Mouse (Mus musculus): ENCODE data around the gene Slc34a3.

Gene Slc34a3

DNA sequence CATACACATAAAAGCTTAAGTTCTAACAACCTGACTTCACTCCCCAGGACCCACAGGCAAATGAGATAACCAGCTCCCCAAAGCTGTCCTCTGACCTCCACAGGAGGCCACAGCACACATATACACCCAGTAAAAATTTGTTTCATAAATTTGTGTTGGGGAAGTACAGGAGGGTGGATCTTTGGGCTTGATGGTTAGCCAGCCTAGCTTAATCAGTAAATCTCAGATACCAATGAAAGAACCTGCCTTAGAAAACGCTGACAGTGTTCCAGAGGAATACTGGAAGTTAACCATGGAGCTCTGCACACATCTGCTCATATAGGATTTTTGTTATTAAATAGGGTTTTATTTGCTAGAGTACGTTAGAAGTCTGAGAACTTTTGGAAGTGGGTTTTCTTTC lies 16.5 kb downstream of the Slc34a3 start:
- TF ChIP-seq GATA4 (IDR thresholded peaks at IDR 0.05; ENCODE audit: insufficient replicate concordance, low read length) = no peak

DNA sequence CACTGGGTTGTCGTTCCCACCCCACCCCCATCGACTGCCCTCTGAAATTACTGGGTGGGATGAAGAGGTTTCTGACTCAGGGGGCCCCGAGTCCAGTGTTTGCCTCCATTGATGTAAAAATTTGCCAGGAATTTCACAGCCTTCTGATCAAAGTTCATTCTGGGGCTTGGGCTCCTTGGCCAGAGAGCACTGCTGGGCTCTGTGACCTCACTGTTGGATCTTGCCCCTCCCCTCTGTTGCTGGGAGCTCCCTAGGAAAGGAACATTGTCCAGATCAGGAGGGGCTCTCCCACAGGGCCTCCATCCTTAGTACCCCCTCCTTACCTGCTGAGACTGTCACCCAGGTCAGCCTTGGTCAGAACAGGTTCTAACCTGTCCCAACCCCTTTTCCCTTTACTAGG lies 19.7 kb downstream of the Slc34a3 start, which contains the start of gene Stpg3:
Stpg3 (minus strand) TSS at position 194 of the 400 bp plus-strand sequence.
- TF ChIP-seq GATA4 (IDR thresholded peaks at IDR 0.05; ENCODE audit: insufficient replicate concordance, low read length) = no peak

GRCm38 (mm10) chr2:25213266-25213865 lies 20.8 kb downstream of the Slc34a3 start:
- no peak for TF ChIP-seq GATA4 (IDR thresholded peaks at IDR 0.05; ENCODE audit: insufficient replicate concordance, low read length)

GRCm38 (mm10) chr2:25211121-25211670 lies 23.0 kb downstream of the Slc34a3 start, which contains the start of gene Nelfb:
Gene Nelfb (minus strand): TSS chr2:25211489.
- no peak; the same call in 1 of the 2 replicates for TF ChIP-seq GATA4 (IDR thresholded peaks at IDR 0.05; ENCODE audit: insufficient replicate concordance, low read length)

DNA sequence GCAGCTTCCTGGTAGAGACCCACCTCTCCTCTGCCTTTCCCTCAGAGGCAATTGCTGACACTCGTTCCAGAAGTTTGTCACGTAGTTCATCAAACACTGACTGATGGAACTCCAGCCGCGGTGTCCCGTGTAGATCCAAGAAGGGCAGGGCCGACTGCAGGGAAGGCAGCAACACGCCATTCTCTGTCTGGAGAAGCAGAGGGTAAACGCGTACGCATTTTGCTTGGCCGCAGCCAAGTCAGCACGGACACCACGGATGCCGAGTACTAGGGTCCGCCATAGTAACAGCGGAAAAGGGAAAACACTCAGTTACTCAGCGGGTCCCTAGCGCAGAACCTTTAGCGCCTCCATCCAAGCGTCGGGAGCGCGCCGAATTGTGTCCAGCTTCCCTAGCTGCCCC lies 23.5 kb downstream of the Slc34a3 start:
- no peak for TF ChIP-seq GATA4 (IDR thresholded peaks at IDR 0.05; ENCODE audit: insufficient replicate concordance, low read length)

- no peak for TF ChIP-seq GATA4 (IDR thresholded peaks at IDR 0.05; ENCODE audit: insufficient replicate concordance, low read length)
Observed at GRCm38 (mm10) chr2:25207593-25207992, 26.6 kb downstream of the Slc34a3 start.

- TF ChIP-seq GATA4 (IDR thresholded peaks at IDR 0.05; ENCODE audit: insufficient replicate concordance, low read length) = no peak
Observed at GRCm38 (mm10) chr2:25203631-25204214, 30.4 kb downstream of the Slc34a3 start.

DNA sequence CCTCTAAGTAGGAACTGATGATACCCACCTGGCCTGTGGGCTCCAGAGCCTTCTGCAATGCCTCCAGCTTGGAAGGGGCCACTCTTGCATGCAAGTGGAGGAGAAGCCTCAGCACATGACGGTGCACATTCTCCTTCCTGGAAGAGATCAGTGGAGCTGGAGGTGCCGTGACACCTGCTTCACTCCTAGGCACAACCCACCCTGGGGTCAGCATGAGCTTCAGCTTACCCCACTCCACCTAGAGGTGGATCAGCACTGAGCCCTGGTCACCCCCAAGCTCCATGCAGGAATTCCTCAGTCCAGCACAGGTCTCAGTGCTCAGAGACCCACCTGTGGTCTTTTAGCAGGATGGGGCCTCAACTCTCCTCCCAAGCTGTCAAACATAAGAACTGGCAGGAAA lies 33.5 kb downstream of the Slc34a3 start:
- no peak for TF ChIP-seq GATA4 (IDR thresholded peaks at IDR 0.05; ENCODE audit: insufficient replicate concordance, low read length)

DNA sequence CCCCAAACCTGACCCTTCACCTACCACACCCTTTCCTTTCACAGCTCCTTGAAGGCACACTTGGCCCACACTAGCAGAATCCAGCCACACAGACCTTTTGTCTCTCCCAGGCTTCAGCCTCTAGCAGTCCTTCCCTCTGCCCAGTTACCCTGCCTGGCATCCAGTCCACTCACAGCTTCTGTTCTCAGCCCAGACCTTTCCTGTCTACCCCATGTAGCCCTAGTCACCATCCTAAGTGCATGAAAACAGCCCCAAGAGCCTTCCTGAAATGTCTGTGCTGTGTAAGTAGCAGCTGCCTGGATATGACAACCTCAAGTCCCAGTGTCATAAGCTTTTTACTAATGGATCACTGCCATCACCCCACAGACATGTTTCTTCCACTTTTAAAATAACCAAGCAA lies 36.2 kb downstream of the Slc34a3 start:
- TF ChIP-seq GATA4 (IDR thresholded peaks at IDR 0.05; ENCODE audit: insufficient replicate concordance, low read length) = no peak

- no peak for TF ChIP-seq GATA4 (IDR thresholded peaks at IDR 0.05; ENCODE audit: insufficient replicate concordance, low read length)
Observed at GRCm38 (mm10) chr2:25197191-25197590, 37.0 kb downstream of the Slc34a3 start.

- no peak; the same call in 1 of the 2 replicates for TF ChIP-seq GATA4 (IDR thresholded peaks at IDR 0.05; ENCODE audit: insufficient replicate concordance, low read length)
Observed at GRCm38 (mm10) chr2:25196172-25196954, 37.8 kb downstream of the Slc34a3 start, which contains the start of gene Tor4a. Gene Tor4a (minus strand): TSS chr2:25196886.

DNA sequence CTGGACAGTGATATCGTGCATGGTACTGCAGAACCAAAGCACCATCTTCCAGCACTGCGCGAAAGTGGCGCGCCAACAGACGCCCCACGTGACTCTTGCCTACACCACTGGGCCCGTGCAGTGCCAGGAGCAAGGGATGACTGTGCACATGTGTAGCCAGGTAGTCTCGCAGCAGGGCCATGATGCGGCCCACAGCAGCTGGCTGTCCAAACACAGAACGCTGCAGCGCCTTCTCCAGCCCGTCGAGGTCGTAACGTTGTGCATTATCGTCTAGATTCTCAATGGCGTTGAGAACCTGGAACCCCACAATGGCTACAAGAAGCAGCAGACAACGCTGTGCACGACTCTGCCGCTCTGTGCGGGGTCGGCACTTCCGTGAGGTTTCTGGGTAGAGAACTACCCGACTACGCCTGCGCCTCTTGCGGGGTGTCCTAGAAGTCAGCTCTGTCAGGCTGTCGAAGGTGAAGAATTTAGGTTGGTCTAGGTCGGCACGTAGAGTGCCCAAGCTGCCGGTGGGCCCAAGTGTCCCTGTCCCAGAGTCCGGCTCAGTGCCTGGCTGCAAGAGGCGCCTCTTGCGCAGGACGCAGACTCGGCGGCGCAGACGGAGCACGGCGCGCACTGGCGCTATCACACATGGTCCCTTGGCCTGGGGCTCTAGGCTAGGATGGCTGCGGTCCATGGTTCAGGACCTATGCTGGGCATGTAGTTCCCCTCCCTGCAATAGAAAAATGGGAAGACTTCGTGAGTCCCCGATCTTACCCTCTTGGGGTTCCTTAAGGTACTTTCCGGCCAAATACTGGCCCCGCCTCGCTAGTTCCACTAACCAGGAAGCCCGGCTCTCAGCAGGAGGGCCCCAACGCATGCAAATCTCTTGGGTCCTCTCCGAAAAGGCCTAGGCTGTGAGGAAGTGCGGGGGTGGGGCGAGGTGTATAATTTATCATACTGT lies 38.7 kb downstream of the Slc34a3 start:
- 0 out of 2 replicates have a peak, but pooled peaks have one; percentile 17 for TF ChIP-seq GATA4 (IDR thresholded peaks at IDR 0.05; ENCODE audit: insufficient replicate concordance, low read length)

- no peak for TF ChIP-seq GATA4 (IDR thresholded peaks at IDR 0.05; ENCODE audit: insufficient replicate concordance, low read length)
Observed at GRCm38 (mm10) chr2:25194486-25195171, 39.5 kb downstream of the Slc34a3 start.

- TF ChIP-seq GATA4 (IDR thresholded peaks at IDR 0.05; ENCODE audit: insufficient replicate concordance, low read length) = no peak
Observed at GRCm38 (mm10) chr2:25194006-25194405, 40.2 kb downstream of the Slc34a3 start.
